Comparison of ENCODE assay signal across 13 mouse cellular contexts in genomic region chr7:27560291-27560887, GRCm38 (mm10). TPM values are rescaled to one million over a fixed set of nuclear protein-coding genes. Genes with fewer than 3 reads are reported as not detected.
DNase-seq lines count a peak whose midpoint lies in the region; ATAC-seq lines count a peak whose summit lies in the region.
"Had no signal": no experiment of that assay in that cellular context is flagged by ENCODE, and none has a peak within 500 bp of the region (broad histone marks: within the 10 kb centered on the region; RNA-seq: fewer than 3 reads in every experiment).

No protein-coding gene starts in this region.

- H3K36me3 ChIP-seq in limb, embryonic 11.5 days (ENCODE audit: control insufficient read depth, insufficient read depth, low read length): peaks cover 14% of the 10 kb centered on the region; the same call in 1 of the 2 replicates
- H3K36me3 ChIP-seq in limb, embryonic 10.5 days: peaks cover 84% of the 10 kb centered on the region
- peaks cover 78% of the 10 kb centered on the region for H3K36me3 ChIP-seq in heart, embryonic 13.5 days
- peaks cover 18% of the 10 kb centered on the region for H3K36me3 ChIP-seq in liver, embryonic 16.5 days (ENCODE audit: control insufficient read depth, insufficient read depth)
- peaks cover 83% of the 10 kb centered on the region for H3K36me3 ChIP-seq in hindbrain, embryonic 10.5 days

- no peaks in the 10 kb centered on the region for H3K9me3 ChIP-seq in limb, embryonic 11.5 days (ENCODE audit: control insufficient read depth, low read length)
- H3K9me3 ChIP-seq in limb, embryonic 10.5 days (replicated peaks): no peaks in the 10 kb centered on the region
- H3K9me3 ChIP-seq in heart, embryonic 13.5 days: no peaks in the 10 kb centered on the region
- H3K9me3 ChIP-seq in liver, embryonic 16.5 days (replicated peaks; ENCODE audit: control insufficient read depth, low read length): no peaks in the 10 kb centered on the region
- H3K9me3 ChIP-seq in hindbrain, embryonic 10.5 days: no peaks in the 10 kb centered on the region

- no peak overlapping the region for H3K4me2 ChIP-seq in limb, embryonic 11.5 days (ENCODE audit: low read depth, severe bottlenecking)
- peak overlapping the region; percentile 52 for H3K4me2 ChIP-seq in heart, embryonic 13.5 days
- H3K4me2 ChIP-seq in liver, embryonic 16.5 days (ENCODE audit: low read depth, low read length): no peak overlapping the region

- no peak overlapping the region for H3K27ac ChIP-seq in limb, embryonic 11.5 days (replicated peaks; ENCODE audit: low read depth, low read length)
- no peak overlapping the region; the same call in 1 of the 2 replicates for H3K27ac ChIP-seq in limb, embryonic 10.5 days
- H3K27ac ChIP-seq in heart, embryonic 13.5 days (replicated peaks): peak overlapping the region; percentile 87
- H3K27ac ChIP-seq in liver, embryonic 16.5 days (ENCODE audit: low read length): no peak overlapping the region
- H3K27ac ChIP-seq in hindbrain, embryonic 10.5 days: no peak overlapping the region; the same call in 1 of the 2 replicates

- H3K4me3 ChIP-seq in limb, embryonic 11.5 days (ENCODE audit: low read depth, low read length): no peak overlapping the region
- H3K4me3 ChIP-seq in limb, embryonic 10.5 days: no peak overlapping the region
- peak overlapping the region; percentile 25 for H3K4me3 ChIP-seq in heart, embryonic 13.5 days
- H3K4me3 ChIP-seq in liver, embryonic 16.5 days (ENCODE audit: low read depth, low read length): no peak overlapping the region
- H3K4me3 ChIP-seq in hindbrain, embryonic 10.5 days: no peak overlapping the region
- H3K4me3 ChIP-seq: erythroblast, embryonic 14.5 days had no signal

- H3K4me1 ChIP-seq in limb, embryonic 11.5 days (ENCODE audit: control insufficient read depth, insufficient read depth, low read length): no peaks in the 10 kb centered on the region
- 0 out of 2 replicates have a peak, but pooled peaks cover 3% of the 10 kb centered on the region for H3K4me1 ChIP-seq in limb, embryonic 10.5 days
- H3K4me1 ChIP-seq in heart, embryonic 13.5 days: peaks cover 26% of the 10 kb centered on the region
- H3K4me1 ChIP-seq in liver, embryonic 16.5 days (ENCODE audit: control insufficient read depth, low read depth, low read length): peaks cover 5% of the 10 kb centered on the region
- H3K4me1 ChIP-seq in hindbrain, embryonic 10.5 days (replicated peaks): peaks cover 4% of the 10 kb centered on the region; the same call in 1 of the 2 replicates

- H3K27me3 ChIP-seq in limb, embryonic 11.5 days (ENCODE audit: control insufficient read depth, insufficient read depth, low read length): no peaks in the 10 kb centered on the region
- H3K27me3 ChIP-seq in limb, embryonic 10.5 days (ENCODE audit: low read depth, poor library complexity, severe bottlenecking): no peaks in the 10 kb centered on the region
- H3K27me3 ChIP-seq in heart, embryonic 13.5 days (replicated peaks): no peaks in the 10 kb centered on the region
- H3K27me3 ChIP-seq in liver, embryonic 16.5 days (ENCODE audit: control insufficient read depth, insufficient read depth, low read depth, low read length): no peaks in the 10 kb centered on the region
- no peaks in the 10 kb centered on the region for H3K27me3 ChIP-seq in hindbrain, embryonic 10.5 days (ENCODE audit: insufficient read depth, poor library complexity, severe bottlenecking)

- H3K9ac ChIP-seq in limb, embryonic 11.5 days (ENCODE audit: low read length): no peak overlapping the region
- peak overlapping the region; percentile 58 for H3K9ac ChIP-seq in heart, embryonic 13.5 days
- no peak overlapping the region for H3K9ac ChIP-seq in liver, embryonic 16.5 days (ENCODE audit: low read depth, low read length)

- ATAC-seq in limb, embryonic 11.5 days (ENCODE audit: insufficient number of reproducible peaks, low FRiP score, low TSS enrichment, low read depth): 0 out of 2 replicates have a peak, but pooled peaks have one; percentile 13
- ATAC-seq in heart, embryonic 13.5 days (ENCODE audit: extremely low read depth, insufficient number of reproducible peaks, low FRiP score, low TSS enrichment): peak; percentile 51
- 0 out of 2 replicates have a peak, but pooled peaks have one; percentile 27 for ATAC-seq in liver, embryonic 16.5 days (ENCODE audit: low read depth)
- ATAC-seq: CD4-positive, CD25-positive, alpha-beta regulatory T cell, adult 4 months had no signal

- whole genome bisulfite sequencing in limb, embryonic 11.5 days: 78% methylated on average over 8 of the region's 8 CpGs
- WGBS in limb, embryonic 10.5 days: 81% methylated on average over 8 of the region's 8 CpGs
- 43% methylated on average over 8 of the region's 8 CpGs for WGBS in heart, embryonic 13.5 days
- WGBS in liver, embryonic 16.5 days (ENCODE audit: insufficient replicate concordance): 44% methylated on average over 8 of the region's 8 CpGs
- WGBS in hindbrain, embryonic 10.5 days: 76% methylated on average over 8 of the region's 8 CpGs

- DNase-seq in limb, embryonic 11.5 days (ENCODE audit: low spot score): no peak
- DNase-seq in limb, embryonic 10.5 days (ENCODE audit: low spot score): no peak
- peak; percentile 87 for DNase-seq in gastrocnemius, adult 18-20 months (ENCODE audit: low spot score)
- DNase-seq in right cerebral cortex, postnatal 10 days (ENCODE audit: low spot score in 2 of 2): no peak
- DNase-seq in urinary bladder, adult 18-20 months (ENCODE audit: low spot score in 2 of 2): no peak
- no peak for DNase-seq in hindbrain, embryonic 10.5 days (ENCODE audit: low spot score)
- DNase-seq: cerebellum, postnatal 10 days; kidney, adult 18-20 months; midbrain, embryonic 14.5 days had no signal

RNA-seq across cellular contexts. Expression of gene 2310022A10Rik, which starts 7.4 kb away (rescaled TPM):
- 32.1 and 32.4 TPM in 2 replicates for polyA plus RNA-seq in limb, embryonic 11.5 days (2014; fragmentation: Nextera tagmentation; extraction: Ambion mirVana)
- polyA plus RNA-seq in limb, embryonic 10.5 days (2016; fragmentation: Nextera tagmentation; extraction: Ambion mirVana): 40.8 and 41.2 TPM in 2 replicates
- 100 to 1,000 TPM; 103 to 116 TPM for total RNA-seq in gastrocnemius, adult 18-20 months (2021)
- 30.6 and 34.5 TPM in 2 replicates for polyA plus RNA-seq in heart, embryonic 13.5 days (2015; fragmentation: Nextera tagmentation; extraction: Ambion mirVana)
- 15.6 and 16.1 TPM in 2 replicates for polyA plus RNA-seq in liver, embryonic 16.5 days (2015; fragmentation: Nextera tagmentation; extraction: Ambion mirVana)
- 36.3 and 39.3 TPM in 2 replicates for polyA plus RNA-seq in hindbrain, embryonic 10.5 days (2016; fragmentation: Nextera tagmentation; extraction: Ambion mirVana)

RNA-seq across cellular contexts. Expression of gene Pld3, which starts 7.4 kb away (rescaled TPM):
- 49.1 and 53.2 TPM in 2 replicates for polyA plus RNA-seq in limb, embryonic 11.5 days (2014; fragmentation: Nextera tagmentation; extraction: Ambion mirVana)
- 31.6 and 49.5 TPM in 2 replicates for polyA plus RNA-seq in limb, embryonic 10.5 days (2016; fragmentation: Nextera tagmentation; extraction: Ambion mirVana)
- total RNA-seq in gastrocnemius, adult 18-20 months (2021): 10 to 100 TPM; 15.1 to 16.1 TPM
- polyA plus RNA-seq in heart, embryonic 13.5 days (2015; fragmentation: Nextera tagmentation; extraction: Ambion mirVana): 62.5 and 65.9 TPM in 2 replicates
- 85.0 and 101 TPM in 2 replicates for polyA plus RNA-seq in liver, embryonic 16.5 days (2015; fragmentation: Nextera tagmentation; extraction: Ambion mirVana)
- polyA plus RNA-seq in hindbrain, embryonic 10.5 days (2016; fragmentation: Nextera tagmentation; extraction: Ambion mirVana): 55.7 and 73.2 TPM in 2 replicates

RNA-seq across cellular contexts. Expression of gene Akt2, which starts 31.0 kb away (rescaled TPM):
- polyA plus RNA-seq in limb, embryonic 11.5 days (2014; fragmentation: Nextera tagmentation; extraction: Ambion mirVana): 83.9 and 85.7 TPM in 2 replicates
- polyA plus RNA-seq in limb, embryonic 10.5 days (2016; fragmentation: Nextera tagmentation; extraction: Ambion mirVana): 91.3 and 95.0 TPM in 2 replicates
- 100 to 1,000 TPM; 171 to 178 TPM for total RNA-seq in gastrocnemius, adult 18-20 months (2021)
- polyA plus RNA-seq in heart, embryonic 13.5 days (2015; fragmentation: Nextera tagmentation; extraction: Ambion mirVana): 72.7 and 73.4 TPM in 2 replicates
- polyA plus RNA-seq in liver, embryonic 16.5 days (2015; fragmentation: Nextera tagmentation; extraction: Ambion mirVana): 24.8 and 26.3 TPM in 2 replicates
- 89.0 and 93.5 TPM in 2 replicates for polyA plus RNA-seq in hindbrain, embryonic 10.5 days (2016; fragmentation: Nextera tagmentation; extraction: Ambion mirVana)

RNA-seq across cellular contexts. Expression of gene Hipk4, which starts 37.3 kb away (rescaled TPM):
- polyA plus RNA-seq in limb, embryonic 11.5 days (2014; fragmentation: Nextera tagmentation; extraction: Ambion mirVana): 0.45 and 0.72 TPM in 2 replicates
- 0.54 and 0.79 TPM in 2 replicates for polyA plus RNA-seq in limb, embryonic 10.5 days (2016; fragmentation: Nextera tagmentation; extraction: Ambion mirVana)
- total RNA-seq in gastrocnemius, adult 18-20 months (2021): not detected
- 0.20 and 0.36 TPM in 2 replicates for polyA plus RNA-seq in heart, embryonic 13.5 days (2015; fragmentation: Nextera tagmentation; extraction: Ambion mirVana)
- polyA plus RNA-seq in liver, embryonic 16.5 days (2015; fragmentation: Nextera tagmentation; extraction: Ambion mirVana): 0.09 TPM in 1 of 2 replicates, not detected in the other
- polyA plus RNA-seq in hindbrain, embryonic 10.5 days (2016; fragmentation: Nextera tagmentation; extraction: Ambion mirVana): 0.57 and 0.94 TPM in 2 replicates
